Mouse (Mus musculus): ENCODE data around the gene Mob3b. TPM values are rescaled to one million over a fixed set of nuclear protein-coding genes. Genes with fewer than 3 reads are reported as not detected.

Gene Mob3b
- polyA plus RNA-seq, 1 experiment, result 6.5 TPM

DNA sequence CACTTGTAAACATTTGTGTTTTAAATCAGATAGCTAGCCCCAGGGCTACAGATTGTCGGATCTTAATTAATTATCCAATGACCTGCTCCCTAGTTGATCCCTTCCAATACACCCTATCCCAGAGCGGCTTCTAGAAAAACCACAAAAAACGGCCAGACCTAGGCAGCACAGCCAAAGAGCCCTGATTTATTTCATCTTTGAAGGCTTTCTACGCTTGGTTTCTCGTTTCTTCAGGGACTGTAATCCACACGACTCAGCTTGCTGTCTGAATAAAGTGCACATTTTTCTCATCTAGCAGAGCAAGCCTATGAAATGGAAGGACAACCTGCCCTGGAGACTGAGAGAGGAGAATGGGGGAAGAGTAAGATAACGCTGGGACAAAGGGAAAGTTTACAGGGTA is 56.1 kb downstream of the Mob3b start:
- no peaks in the 10 kb centered on the region for H3K27me3 ChIP-seq (ENCODE audit: control insufficient read depth, insufficient read depth, low read length, poor library complexity, severe bottlenecking)
- H3K9ac ChIP-seq (ENCODE audit: low read depth, poor library complexity, severe bottlenecking), result no peak overlapping the region
- no peak for TF ChIP-seq POLR2A (IDR thresholded peaks at IDR 0.05; ENCODE audit: insufficient read depth, low read length)
- no peak for TF ChIP-seq EP300 (IDR thresholded peaks at IDR 0.05; ENCODE audit: insufficient read depth, low read depth, low read length)
- TF ChIP-seq CTCF (IDR thresholded peaks at IDR 0.05; ENCODE audit: low read depth, low read length), result no peak
- H3K4me1 ChIP-seq (ENCODE audit: control insufficient read depth, insufficient read depth, low read length), result peaks cover 3% of the 10 kb centered on the region
- H3K9me3 ChIP-seq (replicated peaks; ENCODE audit: control insufficient read depth, insufficient read depth, low read length, poor library complexity, severe bottlenecking), result no peaks in the 10 kb centered on the region
- H3K4me3 ChIP-seq (ENCODE audit: low read depth, low read length), result no peak overlapping the region
- H3K36me3 ChIP-seq (ENCODE audit: control insufficient read depth, insufficient read depth, low read length, poor library complexity, severe bottlenecking), result no peaks in the 10 kb centered on the region
- H3K27ac ChIP-seq (ENCODE audit: insufficient read depth, low read length), result no peak overlapping the region

DNA sequence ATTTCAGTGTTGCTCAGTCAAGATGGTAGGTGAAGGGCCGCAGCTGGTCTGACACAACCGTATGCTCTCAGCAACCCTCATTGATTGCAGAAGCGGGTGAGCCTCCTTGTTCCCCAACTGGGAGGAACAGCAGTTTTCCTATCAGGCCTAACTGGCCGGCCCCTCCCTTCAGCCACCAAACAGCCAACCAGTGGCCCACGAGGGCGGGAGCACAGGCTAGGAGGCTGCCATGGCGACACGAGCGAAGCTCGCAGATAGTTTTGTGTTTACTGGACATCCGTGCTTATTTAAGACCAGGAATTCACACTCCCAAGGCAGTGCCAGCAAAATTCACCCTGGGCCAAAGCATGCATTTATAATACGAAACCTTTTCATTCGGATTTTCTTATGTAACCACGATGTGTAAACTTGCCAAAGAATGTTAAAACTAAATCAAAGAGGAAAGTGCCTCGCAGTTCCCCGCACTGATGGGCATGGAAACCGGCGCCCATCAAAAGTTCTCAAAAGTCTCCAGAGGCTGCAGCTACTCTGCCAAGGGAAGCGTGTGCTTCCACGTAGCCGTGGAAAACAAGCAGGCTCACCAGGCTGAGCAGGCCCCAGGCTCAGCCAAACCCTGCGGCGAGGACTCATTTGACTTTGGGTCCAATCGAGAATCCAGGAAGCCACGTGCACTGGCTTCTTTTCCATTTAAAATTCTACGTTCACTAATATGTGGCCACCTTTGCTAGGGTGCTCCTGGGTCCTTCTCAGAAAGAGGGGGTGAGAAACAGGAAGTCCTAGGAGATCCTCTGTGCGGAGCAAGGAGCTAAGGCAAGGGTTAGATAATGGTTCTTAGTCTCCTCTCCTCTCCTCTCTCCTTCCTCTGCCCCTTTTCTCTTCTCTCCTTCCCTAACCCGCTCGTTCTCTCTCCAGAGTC is 57.2 kb downstream of the Mob3b start:
- Histone ChIP-seq H3K9ac (ENCODE audit: low read depth, poor library complexity, severe bottlenecking) (peak overlapping the region; percentile 49; the same call in 1 of the 2 replicates), H3K4me1 (ENCODE audit: control insufficient read depth, insufficient read depth, low read length) (peaks cover 3% of the 10 kb centered on the region), H3K27me3 (ENCODE audit: control insufficient read depth, insufficient read depth, low read length, poor library complexity, severe bottlenecking) (no peaks in the 10 kb centered on the region), H3K36me3 (ENCODE audit: control insufficient read depth, insufficient read depth, low read length, poor library complexity, severe bottlenecking) (no peaks in the 10 kb centered on the region), H3K9me3 (replicated peaks; ENCODE audit: control insufficient read depth, insufficient read depth, low read length, poor library complexity, severe bottlenecking) (no peaks in the 10 kb centered on the region), H3K4me3 (ENCODE audit: low read depth, low read length) (peak overlapping the region; percentile 29), H3K27ac (ENCODE audit: insufficient read depth, low read length) (no peak overlapping the region)
- TF ChIP-seq CTCF (IDR thresholded peaks at IDR 0.05; ENCODE audit: low read depth, low read length) (no peak), POLR2A (IDR thresholded peaks at IDR 0.05; ENCODE audit: insufficient read depth, low read length) (no peak), EP300 (IDR thresholded peaks at IDR 0.05; ENCODE audit: insufficient read depth, low read depth, low read length) (no peak)

DNA sequence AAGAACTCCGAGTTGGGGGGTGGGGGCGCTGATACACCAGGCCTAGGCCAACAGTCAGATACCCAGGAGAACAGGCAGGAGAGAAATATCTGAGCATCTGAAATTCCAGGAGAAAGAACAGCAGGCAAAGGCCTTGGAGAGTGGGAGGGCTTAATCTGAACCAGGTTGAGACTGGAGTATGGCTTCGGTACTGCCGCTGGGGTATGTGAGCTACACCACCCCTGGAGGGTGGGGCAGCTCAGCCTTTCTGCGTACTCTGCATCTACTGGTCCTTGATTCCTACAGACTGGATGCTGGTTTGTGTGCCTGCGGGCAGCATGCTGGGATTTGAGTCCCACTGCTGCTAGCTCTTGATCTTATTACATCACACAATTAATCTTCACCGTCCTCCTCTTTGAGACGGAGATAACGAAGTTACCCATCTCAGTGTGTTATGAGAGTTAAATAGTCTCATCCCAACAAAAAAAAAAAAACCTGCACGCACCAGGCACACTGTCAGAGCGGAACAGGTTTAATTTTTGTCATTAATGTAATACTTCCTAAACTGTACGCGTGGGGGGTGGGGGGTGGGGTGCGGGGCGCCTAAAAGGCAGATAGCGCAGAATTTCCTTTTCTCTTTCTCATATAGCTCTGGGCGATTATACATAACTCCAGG is 57.9 kb downstream of the Mob3b start:
- H3K27ac ChIP-seq (ENCODE audit: insufficient read depth, low read length), result no peak overlapping the region
- H3K9me3 ChIP-seq (replicated peaks; ENCODE audit: control insufficient read depth, insufficient read depth, low read length, poor library complexity, severe bottlenecking), result no peaks in the 10 kb centered on the region
- H3K27me3 ChIP-seq (ENCODE audit: control insufficient read depth, insufficient read depth, low read length, poor library complexity, severe bottlenecking), result no peaks in the 10 kb centered on the region
- TF ChIP-seq CTCF (IDR thresholded peaks at IDR 0.05; ENCODE audit: low read depth, low read length) (no peak), EP300 (IDR thresholded peaks at IDR 0.05; ENCODE audit: insufficient read depth, low read depth, low read length) (no peak), POLR2A (IDR thresholded peaks at IDR 0.05; ENCODE audit: insufficient read depth, low read length) (no peak)
- peaks cover 3% of the 10 kb centered on the region for H3K4me1 ChIP-seq (ENCODE audit: control insufficient read depth, insufficient read depth, low read length)
- peak overlapping the region; percentile 25 for H3K4me3 ChIP-seq (ENCODE audit: low read depth, low read length)
- H3K36me3 ChIP-seq (ENCODE audit: control insufficient read depth, insufficient read depth, low read length, poor library complexity, severe bottlenecking), result no peaks in the 10 kb centered on the region
- H3K9ac ChIP-seq (ENCODE audit: low read depth, poor library complexity, severe bottlenecking), result no peak overlapping the region

DNA sequence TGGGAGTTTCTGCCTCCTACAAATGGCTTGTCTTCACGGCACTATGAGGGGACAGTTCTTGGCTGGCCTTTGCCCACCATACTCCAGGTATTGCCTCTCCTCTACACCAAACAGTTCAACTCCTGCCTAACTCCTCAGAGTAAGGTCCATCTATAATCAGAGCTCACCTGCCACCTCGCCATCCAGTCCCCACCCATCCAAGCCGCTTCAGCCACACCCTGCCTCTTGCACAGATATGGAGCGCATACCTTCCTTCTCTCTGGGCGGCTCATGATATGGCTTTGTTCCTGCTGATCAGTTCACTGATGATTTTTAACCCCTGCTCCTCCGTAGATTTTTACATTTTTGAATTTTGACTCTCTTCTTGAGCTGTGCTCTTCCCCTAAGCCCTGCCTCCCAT is 58.7 kb downstream of the Mob3b start:
- Histone ChIP-seq H3K27me3 (ENCODE audit: control insufficient read depth, insufficient read depth, low read length, poor library complexity, severe bottlenecking) (no peaks in the 10 kb centered on the region), H3K4me1 (ENCODE audit: control insufficient read depth, insufficient read depth, low read length) (peaks cover 3% of the 10 kb centered on the region), H3K9ac (ENCODE audit: low read depth, poor library complexity, severe bottlenecking) (no peak overlapping the region), H3K9me3 (replicated peaks; ENCODE audit: control insufficient read depth, insufficient read depth, low read length, poor library complexity, severe bottlenecking) (no peaks in the 10 kb centered on the region), H3K4me3 (ENCODE audit: low read depth, low read length) (no peak overlapping the region), H3K27ac (ENCODE audit: insufficient read depth, low read length) (no peak overlapping the region), H3K36me3 (ENCODE audit: control insufficient read depth, insufficient read depth, low read length, poor library complexity, severe bottlenecking) (no peaks in the 10 kb centered on the region)
- TF ChIP-seq EP300 (IDR thresholded peaks at IDR 0.05; ENCODE audit: insufficient read depth, low read depth, low read length) (no peak), POLR2A (IDR thresholded peaks at IDR 0.05; ENCODE audit: insufficient read depth, low read length) (no peak), CTCF (IDR thresholded peaks at IDR 0.05; ENCODE audit: low read depth, low read length) (no peak)

DNA sequence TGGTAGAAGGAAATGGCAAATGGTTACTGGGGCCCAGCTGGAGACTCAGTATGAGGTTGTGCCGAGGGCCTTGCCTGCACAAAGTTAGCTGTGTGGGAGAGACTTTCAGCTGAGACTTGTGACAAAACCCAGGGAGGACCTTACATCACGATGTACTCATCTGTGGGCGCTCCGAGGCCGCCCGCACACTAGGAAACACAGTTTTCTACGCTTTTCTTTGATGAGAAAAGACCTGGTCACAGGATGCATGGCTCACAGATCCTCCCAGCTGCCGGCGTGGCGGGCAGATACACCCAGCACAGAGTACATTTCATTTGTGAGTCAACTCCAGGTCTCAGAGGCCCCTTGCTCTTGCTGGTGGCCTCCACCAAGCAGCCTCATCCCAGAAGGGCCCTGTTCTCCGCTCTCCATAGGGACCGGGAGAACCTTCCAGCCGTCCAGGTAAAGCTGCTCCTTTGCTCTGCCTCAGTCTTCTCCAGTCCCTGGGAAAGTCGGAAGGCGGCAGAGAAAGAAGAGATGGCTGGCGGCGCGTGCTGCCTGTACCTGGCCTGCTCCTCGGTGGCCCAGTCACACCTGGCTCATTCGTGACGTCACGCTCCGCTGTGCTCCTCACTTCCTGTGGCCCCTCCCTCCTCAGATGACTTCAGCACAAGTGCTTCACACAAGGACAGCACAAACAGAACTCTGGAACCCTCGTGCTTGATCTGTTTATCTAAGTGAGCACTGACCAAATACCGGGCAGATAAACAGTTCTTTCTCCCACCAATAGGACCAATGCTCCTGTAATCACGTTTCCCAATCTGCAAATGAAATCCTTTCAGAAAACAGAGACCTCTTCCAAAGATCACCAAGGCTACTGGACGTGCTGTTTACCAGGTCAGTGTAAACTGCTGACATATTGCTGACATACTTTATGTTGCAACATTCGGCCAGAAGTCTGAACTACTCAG is 60.8 kb downstream of the Mob3b start:
- H3K9me3 ChIP-seq (replicated peaks; ENCODE audit: control insufficient read depth, insufficient read depth, low read length, poor library complexity, severe bottlenecking), result no peaks in the 10 kb centered on the region
- H3K27ac ChIP-seq (ENCODE audit: insufficient read depth, low read length), result no peak overlapping the region
- no peaks in the 10 kb centered on the region for H3K36me3 ChIP-seq (ENCODE audit: control insufficient read depth, insufficient read depth, low read length, poor library complexity, severe bottlenecking)
- H3K9ac ChIP-seq (ENCODE audit: low read depth, poor library complexity, severe bottlenecking), result peak overlapping the region; percentile 54
- no peaks in the 10 kb centered on the region for H3K27me3 ChIP-seq (ENCODE audit: control insufficient read depth, insufficient read depth, low read length, poor library complexity, severe bottlenecking)
- TF ChIP-seq EP300 (IDR thresholded peaks at IDR 0.05; ENCODE audit: insufficient read depth, low read depth, low read length) (0 out of 2 replicates have a peak, but pooled peaks have one; percentile 33), CTCF (IDR thresholded peaks at IDR 0.05; ENCODE audit: low read depth, low read length) (no peak), POLR2A (IDR thresholded peaks at IDR 0.05; ENCODE audit: insufficient read depth, low read length) (peak; percentile 29)
- H3K4me3 ChIP-seq (ENCODE audit: low read depth, low read length), result peak overlapping the region; percentile 61
- H3K4me1 ChIP-seq (ENCODE audit: control insufficient read depth, insufficient read depth, low read length), result peaks cover 3% of the 10 kb centered on the region

All from ES-Bruce4 (cell line).